Mouse (Mus musculus): Measurements from ENCODE around the gene Hspa4. TPM values are rescaled to one million over a fixed set of nuclear protein-coding genes. Genes with fewer than 3 reads are reported as not detected.

Hspa4 gene
- total RNA-seq (2023) = 87.1 TPM

GRCm38 (mm10) chr11:53300330-53301166 lies at the start of gene Hspa4:
Gene Hspa4 (minus strand): TSS chr11:53300457.

GRCm38 (mm10) chr11:53324512-53324968 lies 24.3 kb upstream of the Hspa4 start, which contains the start of gene Zcchc10:
Gene Zcchc10 (plus strand): TSS chr11:53324679.

Other genes starting within 250 kb of the Hspa4 start
- 16.2 TPM for gene Zcchc10, start 24.2 kb upstream of the Hspa4 start, total RNA-seq (2023)
- gene Aff4, start 50.4 kb upstream of the Hspa4 start, total RNA-seq (2023) = 162 TPM
- not detected for gene Leap2, start 122.7 kb upstream of the Hspa4 start, total RNA-seq (2023)
- 132 TPM for gene Uqcrq, start 130.4 kb upstream of the Hspa4 start, total RNA-seq (2023)
- not detected for gene Gdf9, start 130.6 kb upstream of the Hspa4 start, total RNA-seq (2023)
- not detected for gene Gm10447, start 156.7 kb upstream of the Hspa4 start, total RNA-seq (2023)
- not detected for gene Shroom1, start 156.7 kb upstream of the Hspa4 start, total RNA-seq (2023)
- gene Gm9837, start 170.0 kb upstream of the Hspa4 start, total RNA-seq (2023) = not detected
- not detected for gene Gm9945, start 179.7 kb upstream of the Hspa4 start, total RNA-seq (2023)
- not detected for gene Sowaha, start 179.8 kb upstream of the Hspa4 start, total RNA-seq (2023)
- gene Sept8, start 218.8 kb upstream of the Hspa4 start, total RNA-seq (2023) = 4.5 TPM

Measured in CD8-positive naive resting alpha-beta T cell, adult 57 days (primary cell).